Mouse (Mus musculus) cortical plate, adult 2 months (tissue): ENCODE measurements around the gene Wdr45b.

ENCODE experiments used
- CTCF ChIP-seq: fragments of 200-500 bp; IDR thresholded peaks from 2 replicates; pipeline ENCODE4 v1.5.1; 2011; ENCODE audit warnings: mild to moderate bottlenecking, control low read depth, low read length; ENCODE audit not compliant: insufficient read depth; ENCODE audit errors: extremely low read depth
- POLR2A ChIP-seq: fragments of 200-500 bp; IDR thresholded peaks from 2 replicates; pipeline ENCODE4 v1.6.1; 2011; ENCODE audit warnings: mild to moderate bottlenecking, low read length, control low read depth; ENCODE audit not compliant: insufficient read depth; ENCODE audit errors: extremely low read depth

GRCm38 (mm10) chr11:121339647-121340046 lies 14.6 kb downstream of the Wdr45b start:
- TF ChIP-seq POLR2A: no peak
- no peak for TF ChIP-seq CTCF
